Mouse (Mus musculus) bone marrow macrophage, adult 2 months (primary cell): ENCODE data around the gene Aldh5a1.

ENCODE experiments used
- CTCF ChIP-seq: IDR thresholded peaks from 2 replicates; pipeline ENCODE4 v1.5.1; 2012; ENCODE audit warnings: low read depth, mild to moderate bottlenecking, low read length, moderate library complexity
- POLR2A ChIP-seq: IDR thresholded peaks from 2 replicates; pipeline ENCODE4 v1.6.1; 2012; ENCODE audit warnings: mild to moderate bottlenecking, low read depth, low read length, borderline replicate concordance

- TF ChIP-seq CTCF: no peak
- TF ChIP-seq POLR2A: no peak
These were observed 6.9 kb downstream of the Aldh5a1 start for GRCm38 (mm10) chr13:24930591-24930990.
